Mouse (Mus musculus): Measurements from ENCODE around the gene Eri3. TPM values are rescaled to one million over a fixed set of nuclear protein-coding genes. Genes with fewer than 3 reads are reported as not detected.

Eri3 gene
- polyA plus RNA-seq, 1 experiment from 2014 or later, result 140 TPM

- Histone ChIP-seq H3K4me3 (ENCODE audit: low read depth, low read length) (no peak overlapping the region), H3K27ac (replicated peaks; ENCODE audit: low read depth, low read length) (peak overlapping the region; percentile 50; the same call in 1 of the 2 replicates), H3K4me2 (ENCODE audit: low read depth, severe bottlenecking) (no peak overlapping the region), H3K36me3 (ENCODE audit: control insufficient read depth, insufficient read depth, low read length) (no peaks in the 10 kb centered on the region), H3K4me1 (ENCODE audit: control insufficient read depth, insufficient read depth, low read length) (peaks cover 77% of the 10 kb centered on the region), H3K9ac (ENCODE audit: low read length) (no peak overlapping the region), H3K27me3 (ENCODE audit: control insufficient read depth, insufficient read depth, low read length) (no peaks in the 10 kb centered on the region), H3K9me3 (ENCODE audit: control insufficient read depth, low read length) (no peaks in the 10 kb centered on the region)
- no peak for DNase-seq (ENCODE audit: low spot score)
- no peak for ATAC-seq (ENCODE audit: insufficient number of reproducible peaks, low FRiP score, low TSS enrichment, low read depth)
- 42% methylated on average over 5 of the region's 5 CpGs for WGBS
Observed at GRCm38 (mm10) chr4:117652727-117653126, 102.6 kb downstream of the Eri3 start.

- Histone ChIP-seq H3K4me2 (ENCODE audit: low read depth, severe bottlenecking) (no peak overlapping the region), H3K36me3 (ENCODE audit: control insufficient read depth, insufficient read depth, low read length) (no peaks in the 10 kb centered on the region), H3K27ac (replicated peaks; ENCODE audit: low read depth, low read length) (peak overlapping the region; percentile 49), H3K27me3 (ENCODE audit: control insufficient read depth, insufficient read depth, low read length) (no peaks in the 10 kb centered on the region), H3K9ac (ENCODE audit: low read length) (no peak overlapping the region), H3K4me3 (ENCODE audit: low read depth, low read length) (no peak overlapping the region), H3K4me1 (ENCODE audit: control insufficient read depth, insufficient read depth, low read length) (peaks cover 77% of the 10 kb centered on the region), H3K9me3 (ENCODE audit: control insufficient read depth, low read length) (no peaks in the 10 kb centered on the region)
- DNase-seq (ENCODE audit: low spot score), result no peak
- no peak for ATAC-seq (ENCODE audit: insufficient number of reproducible peaks, low FRiP score, low TSS enrichment, low read depth)
- 8% methylated on average over 10 of the region's 10 CpGs for WGBS
Observed at GRCm38 (mm10) chr4:117654016-117654702, 104.0 kb downstream of the Eri3 start.

- ATAC-seq (ENCODE audit: insufficient number of reproducible peaks, low FRiP score, low TSS enrichment, low read depth) (no peak), DNase-seq (ENCODE audit: low spot score) (no peak)
- Histone ChIP-seq H3K9me3 (ENCODE audit: control insufficient read depth, low read length) (no peaks in the 10 kb centered on the region), H3K4me2 (ENCODE audit: low read depth, severe bottlenecking) (no peak overlapping the region), H3K27ac (replicated peaks; ENCODE audit: low read depth, low read length) (peak overlapping the region; percentile 49), H3K4me3 (ENCODE audit: low read depth, low read length) (no peak overlapping the region), H3K4me1 (ENCODE audit: control insufficient read depth, insufficient read depth, low read length) (peaks cover 77% of the 10 kb centered on the region), H3K9ac (ENCODE audit: low read length) (no peak overlapping the region), H3K36me3 (ENCODE audit: control insufficient read depth, insufficient read depth, low read length) (no peaks in the 10 kb centered on the region), H3K27me3 (ENCODE audit: control insufficient read depth, insufficient read depth, low read length) (no peaks in the 10 kb centered on the region)
- 23% methylated on average over 9 of the region's 9 CpGs for WGBS
Observed at GRCm38 (mm10) chr4:117654703-117655499, 104.7 kb downstream of the Eri3 start.

DNA sequence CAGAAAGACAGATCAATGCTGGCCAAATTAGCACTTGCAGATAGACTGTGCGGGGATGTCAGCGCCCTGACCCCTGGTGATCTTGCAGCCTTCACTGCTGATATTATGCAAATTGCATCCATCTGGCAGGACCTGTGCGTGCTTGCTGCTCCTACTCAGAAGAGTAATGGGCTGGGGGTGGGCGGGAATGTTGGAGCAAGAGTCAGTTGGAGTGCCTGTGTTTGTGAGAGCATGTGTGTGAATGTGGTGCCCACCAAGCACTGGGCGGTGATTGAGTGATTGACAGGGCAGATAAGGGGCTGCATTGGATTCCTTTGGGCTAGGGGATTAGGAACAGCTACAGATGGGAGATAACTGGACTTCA lies 105.3 kb downstream of the Eri3 start:
- 12% methylated on average over 5 of the region's 5 CpGs for WGBS
- Histone ChIP-seq H3K27me3 (ENCODE audit: control insufficient read depth, insufficient read depth, low read length) (no peaks in the 10 kb centered on the region), H3K9me3 (ENCODE audit: control insufficient read depth, low read length) (no peaks in the 10 kb centered on the region), H3K9ac (ENCODE audit: low read length) (no peak overlapping the region), H3K4me2 (ENCODE audit: low read depth, severe bottlenecking) (no peak overlapping the region), H3K36me3 (ENCODE audit: control insufficient read depth, insufficient read depth, low read length) (no peaks in the 10 kb centered on the region), H3K27ac (replicated peaks; ENCODE audit: low read depth, low read length) (peak overlapping the region; percentile 49; the same call in 1 of the 2 replicates), H3K4me1 (ENCODE audit: control insufficient read depth, insufficient read depth, low read length) (peaks cover 75% of the 10 kb centered on the region), H3K4me3 (ENCODE audit: low read depth, low read length) (no peak overlapping the region)
- no peak for ATAC-seq (ENCODE audit: insufficient number of reproducible peaks, low FRiP score, low TSS enrichment, low read depth)
- no peak for DNase-seq (ENCODE audit: low spot score)

- peak overlapping the region; percentile 30 for H3K27ac ChIP-seq (replicated peaks; ENCODE audit: low read depth, low read length)
- H3K27me3 ChIP-seq (ENCODE audit: control insufficient read depth, insufficient read depth, low read length), result no peaks in the 10 kb centered on the region
- H3K4me2 ChIP-seq (ENCODE audit: low read depth, severe bottlenecking), result no peak overlapping the region
- 1% methylated on average over 6 of the region's 6 CpGs for WGBS
- no peak for ATAC-seq (ENCODE audit: insufficient number of reproducible peaks, low FRiP score, low TSS enrichment, low read depth)
- no peak overlapping the region for H3K9ac ChIP-seq (ENCODE audit: low read length)
- no peaks in the 10 kb centered on the region for H3K9me3 ChIP-seq (ENCODE audit: control insufficient read depth, low read length)
- H3K4me1 ChIP-seq (ENCODE audit: control insufficient read depth, insufficient read depth, low read length), result peaks cover 66% of the 10 kb centered on the region
- peak; percentile 74 for DNase-seq (ENCODE audit: low spot score)
- H3K36me3 ChIP-seq (ENCODE audit: control insufficient read depth, insufficient read depth, low read length), result peaks cover 3% of the 10 kb centered on the region
- H3K4me3 ChIP-seq (ENCODE audit: low read depth, low read length), result no peak overlapping the region
Observed at GRCm38 (mm10) chr4:117656961-117657360, 106.8 kb downstream of the Eri3 start.

GRCm38 (mm10) chr4:117657646-117658045 lies 107.5 kb downstream of the Eri3 start:
- DNase-seq (ENCODE audit: low spot score) (no peak), ATAC-seq (ENCODE audit: insufficient number of reproducible peaks, low FRiP score, low TSS enrichment, low read depth) (no peak)
- H3K4me2 ChIP-seq (ENCODE audit: low read depth, severe bottlenecking), result no peak overlapping the region
- peaks cover 62% of the 10 kb centered on the region for H3K4me1 ChIP-seq (ENCODE audit: control insufficient read depth, insufficient read depth, low read length)
- H3K9me3 ChIP-seq (ENCODE audit: control insufficient read depth, low read length), result no peaks in the 10 kb centered on the region
- peaks cover 3% of the 10 kb centered on the region for H3K36me3 ChIP-seq (ENCODE audit: control insufficient read depth, insufficient read depth, low read length)
- peak overlapping the region; percentile 30; the same call in 1 of the 2 replicates for H3K27ac ChIP-seq (replicated peaks; ENCODE audit: low read depth, low read length)
- H3K27me3 ChIP-seq (ENCODE audit: control insufficient read depth, insufficient read depth, low read length), result no peaks in the 10 kb centered on the region
- WGBS, result 29% methylated on average over 4 of the region's 4 CpGs
- H3K9ac ChIP-seq (ENCODE audit: low read length), result no peak overlapping the region
- H3K4me3 ChIP-seq (ENCODE audit: low read depth, low read length), result no peak overlapping the region

DNA sequence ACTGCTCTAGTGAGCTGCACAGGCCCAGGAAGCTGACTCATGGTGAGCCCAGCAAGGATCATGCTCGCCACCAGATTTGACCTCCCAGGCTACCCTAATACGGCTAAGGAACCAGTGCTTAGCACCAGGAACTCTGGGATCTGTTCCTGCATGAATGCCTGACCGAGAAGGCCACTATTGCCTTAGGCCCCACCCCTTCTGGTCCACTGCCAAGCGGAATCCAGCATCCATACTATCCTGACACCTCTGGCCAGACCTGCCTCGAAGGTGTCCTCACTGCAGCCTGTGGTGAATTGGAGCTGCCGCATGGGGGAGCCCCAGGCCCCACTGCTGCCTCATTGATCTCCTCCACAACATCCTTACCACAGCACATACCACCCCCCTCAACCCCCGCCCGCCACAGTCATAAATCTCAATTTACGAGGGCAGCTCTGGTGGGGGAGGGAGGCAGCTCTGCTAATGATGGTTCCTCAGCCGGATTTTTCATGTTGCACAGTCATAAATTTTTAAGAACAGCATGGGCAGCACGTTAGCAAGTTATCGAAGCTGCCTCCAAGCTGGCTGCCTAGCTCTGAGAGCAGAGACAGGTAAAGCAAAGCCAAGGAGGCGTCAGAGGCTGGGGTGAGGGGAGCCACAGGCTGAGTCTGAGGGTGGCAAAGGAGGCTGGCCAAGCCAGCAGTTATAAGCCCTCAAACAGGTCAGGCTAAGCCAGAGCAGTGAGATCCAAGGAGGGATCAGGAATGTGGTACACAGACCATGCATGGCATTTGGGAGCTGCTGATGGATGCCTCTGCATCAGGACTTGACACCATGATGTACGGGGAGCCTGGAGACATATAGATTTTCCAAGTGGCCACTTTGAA lies 108.6 kb downstream of the Eri3 start:
- no peak overlapping the region for H3K4me2 ChIP-seq (ENCODE audit: low read depth, severe bottlenecking)
- H3K36me3 ChIP-seq (ENCODE audit: control insufficient read depth, insufficient read depth, low read length), result peaks cover 3% of the 10 kb centered on the region
- peak overlapping the region; percentile 69 for H3K27ac ChIP-seq (replicated peaks; ENCODE audit: low read depth, low read length)
- DNase-seq (ENCODE audit: low spot score) (peak; percentile 95), ATAC-seq (ENCODE audit: insufficient number of reproducible peaks, low FRiP score, low TSS enrichment, low read depth) (peak; percentile 84)
- H3K4me1 ChIP-seq (ENCODE audit: control insufficient read depth, insufficient read depth, low read length), result peaks cover 57% of the 10 kb centered on the region
- no peaks in the 10 kb centered on the region for H3K27me3 ChIP-seq (ENCODE audit: control insufficient read depth, insufficient read depth, low read length)
- 3% methylated on average over 14 of the region's 14 CpGs for WGBS
- no peaks in the 10 kb centered on the region for H3K9me3 ChIP-seq (ENCODE audit: control insufficient read depth, low read length)
- no peak overlapping the region for H3K9ac ChIP-seq (ENCODE audit: low read length)
- no peak overlapping the region for H3K4me3 ChIP-seq (ENCODE audit: low read depth, low read length)

DNA sequence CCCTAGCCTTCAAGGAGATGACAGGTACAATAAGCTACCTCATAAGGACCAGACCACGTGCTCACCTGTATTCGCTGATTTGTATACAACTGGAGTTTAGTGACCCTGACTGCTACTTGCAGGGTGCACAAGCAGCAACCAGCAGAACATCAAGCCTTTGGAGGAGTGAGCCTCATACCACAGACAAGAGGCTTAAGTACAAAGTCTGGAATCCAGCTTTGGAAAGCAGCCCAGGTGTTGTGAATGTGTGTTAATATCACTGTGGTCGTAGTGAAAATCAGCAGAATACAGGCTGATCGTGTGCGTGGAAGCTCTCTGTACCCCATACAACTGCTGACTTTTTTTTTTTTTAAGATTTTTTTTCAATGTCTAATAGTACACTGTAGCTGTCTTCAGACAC lies 109.8 kb downstream of the Eri3 start:
- WGBS, result 86% methylated on average over 5 of the region's 5 CpGs
- H3K4me2 ChIP-seq (ENCODE audit: low read depth, severe bottlenecking), result no peak overlapping the region
- H3K27me3 ChIP-seq (ENCODE audit: control insufficient read depth, insufficient read depth, low read length), result no peaks in the 10 kb centered on the region
- no peak overlapping the region for H3K27ac ChIP-seq (replicated peaks; ENCODE audit: low read depth, low read length)
- DNase-seq (ENCODE audit: low spot score), result no peak
- H3K4me1 ChIP-seq (ENCODE audit: control insufficient read depth, insufficient read depth, low read length), result peaks cover 45% of the 10 kb centered on the region
- H3K9me3 ChIP-seq (ENCODE audit: control insufficient read depth, low read length), result no peaks in the 10 kb centered on the region
- H3K9ac ChIP-seq (ENCODE audit: low read length), result no peak overlapping the region
- ATAC-seq (ENCODE audit: insufficient number of reproducible peaks, low FRiP score, low TSS enrichment, low read depth), result no peak
- H3K36me3 ChIP-seq (ENCODE audit: control insufficient read depth, insufficient read depth, low read length), result peaks cover 3% of the 10 kb centered on the region
- no peak overlapping the region for H3K4me3 ChIP-seq (ENCODE audit: low read depth, low read length)

Measured in limb, embryonic 11.5 days (tissue).